Mouse (Mus musculus): ENCODE results near the gene Acr. TPM values are rescaled to one million over a fixed set of nuclear protein-coding genes. Genes with fewer than 3 reads are reported as not detected.

Acr gene
- polyA plus RNA-seq, 1 experiment = not detected

GRCm38 (mm10) chr15:89533843-89534207 is 34.3 kb upstream of the Acr start:
- Histone ChIP-seq H3K36me3 (ENCODE audit: control insufficient read depth, insufficient read depth, low read length, poor library complexity, severe bottlenecking) (no peaks in the 10 kb centered on the region), H3K4me3 (ENCODE audit: low read depth, low read length) (no peak overlapping the region), H3K4me1 (ENCODE audit: control insufficient read depth, insufficient read depth, low read length) (no peaks in the 10 kb centered on the region), H3K9ac (ENCODE audit: low read depth, poor library complexity, severe bottlenecking) (no peak overlapping the region), H3K27me3 (ENCODE audit: control insufficient read depth, insufficient read depth, low read length, poor library complexity, severe bottlenecking) (no peaks in the 10 kb centered on the region), H3K27ac (ENCODE audit: insufficient read depth, low read length) (no peak overlapping the region), H3K9me3 (replicated peaks; ENCODE audit: control insufficient read depth, insufficient read depth, low read length, poor library complexity, severe bottlenecking) (no peaks in the 10 kb centered on the region)
- TF ChIP-seq EP300 (IDR thresholded peaks at IDR 0.05; ENCODE audit: insufficient read depth, low read depth, low read length) = no peak
- no peak for TF ChIP-seq CTCF (IDR thresholded peaks at IDR 0.05; ENCODE audit: low read depth, low read length)
- TF ChIP-seq POLR2A (IDR thresholded peaks at IDR 0.05; ENCODE audit: insufficient read depth, low read length) = no peak

GRCm38 (mm10) chr15:89544171-89544570 is 24.0 kb upstream of the Acr start:
- TF ChIP-seq POLR2A (IDR thresholded peaks at IDR 0.05; ENCODE audit: insufficient read depth, low read length) (no peak), CTCF (IDR thresholded peaks at IDR 0.05; ENCODE audit: low read depth, low read length) (no peak), EP300 (IDR thresholded peaks at IDR 0.05; ENCODE audit: insufficient read depth, low read depth, low read length) (no peak)
- Histone ChIP-seq H3K27ac (ENCODE audit: insufficient read depth, low read length) (no peak overlapping the region), H3K27me3 (ENCODE audit: control insufficient read depth, insufficient read depth, low read length, poor library complexity, severe bottlenecking) (no peaks in the 10 kb centered on the region), H3K9ac (ENCODE audit: low read depth, poor library complexity, severe bottlenecking) (no peak overlapping the region), H3K4me3 (ENCODE audit: low read depth, low read length) (no peak overlapping the region), H3K9me3 (replicated peaks; ENCODE audit: control insufficient read depth, insufficient read depth, low read length, poor library complexity, severe bottlenecking) (peaks cover 14% of the 10 kb centered on the region), H3K36me3 (ENCODE audit: control insufficient read depth, insufficient read depth, low read length, poor library complexity, severe bottlenecking) (no peaks in the 10 kb centered on the region), H3K4me1 (ENCODE audit: control insufficient read depth, insufficient read depth, low read length) (no peaks in the 10 kb centered on the region)

GRCm38 (mm10) chr15:89547321-89547720 is 20.8 kb upstream of the Acr start:
- TF ChIP-seq CTCF (IDR thresholded peaks at IDR 0.05; ENCODE audit: low read depth, low read length) = no peak
- TF ChIP-seq POLR2A (IDR thresholded peaks at IDR 0.05; ENCODE audit: insufficient read depth, low read length) = no peak
- no peak for TF ChIP-seq EP300 (IDR thresholded peaks at IDR 0.05; ENCODE audit: insufficient read depth, low read depth, low read length)
- Histone ChIP-seq H3K4me1 (ENCODE audit: control insufficient read depth, insufficient read depth, low read length) (no peaks in the 10 kb centered on the region), H3K27ac (ENCODE audit: insufficient read depth, low read length) (no peak overlapping the region), H3K4me3 (ENCODE audit: low read depth, low read length) (peak overlapping the region; percentile 61; the same call in 1 of the 2 replicates), H3K9me3 (replicated peaks; ENCODE audit: control insufficient read depth, insufficient read depth, low read length, poor library complexity, severe bottlenecking) (peaks cover 11% of the 10 kb centered on the region; the same call in 1 of the 2 replicates), H3K27me3 (ENCODE audit: control insufficient read depth, insufficient read depth, low read length, poor library complexity, severe bottlenecking) (no peaks in the 10 kb centered on the region), H3K9ac (ENCODE audit: low read depth, poor library complexity, severe bottlenecking) (peak overlapping the region; percentile 64), H3K36me3 (ENCODE audit: control insufficient read depth, insufficient read depth, low read length, poor library complexity, severe bottlenecking) (no peaks in the 10 kb centered on the region)

GRCm38 (mm10) chr15:89547824-89548601 is 20.1 kb upstream of the Acr start:
- H3K4me1 ChIP-seq (ENCODE audit: control insufficient read depth, insufficient read depth, low read length) = no peaks in the 10 kb centered on the region
- peaks cover 11% of the 10 kb centered on the region; the same call in 1 of the 2 replicates for H3K9me3 ChIP-seq (replicated peaks; ENCODE audit: control insufficient read depth, insufficient read depth, low read length, poor library complexity, severe bottlenecking)
- no peak overlapping the region for H3K27ac ChIP-seq (ENCODE audit: insufficient read depth, low read length)
- no peaks in the 10 kb centered on the region for H3K36me3 ChIP-seq (ENCODE audit: control insufficient read depth, insufficient read depth, low read length, poor library complexity, severe bottlenecking)
- no peaks in the 10 kb centered on the region for H3K27me3 ChIP-seq (ENCODE audit: control insufficient read depth, insufficient read depth, low read length, poor library complexity, severe bottlenecking)
- peak; percentile 39 for TF ChIP-seq CTCF (IDR thresholded peaks at IDR 0.05; ENCODE audit: low read depth, low read length)
- TF ChIP-seq POLR2A (IDR thresholded peaks at IDR 0.05; ENCODE audit: insufficient read depth, low read length) = no peak
- H3K4me3 ChIP-seq (ENCODE audit: low read depth, low read length) = peak overlapping the region; percentile 65
- H3K9ac ChIP-seq (ENCODE audit: low read depth, poor library complexity, severe bottlenecking) = peak overlapping the region; percentile 64

- TF ChIP-seq POLR2A (IDR thresholded peaks at IDR 0.05; ENCODE audit: insufficient read depth, low read length) = no peak
- TF ChIP-seq EP300 (IDR thresholded peaks at IDR 0.05; ENCODE audit: insufficient read depth, low read depth, low read length) = no peak
- H3K27me3 ChIP-seq (ENCODE audit: control insufficient read depth, insufficient read depth, low read length, poor library complexity, severe bottlenecking) = no peaks in the 10 kb centered on the region
- H3K9ac ChIP-seq (ENCODE audit: low read depth, poor library complexity, severe bottlenecking) = peak overlapping the region; percentile 64; the same call in 1 of the 2 replicates
- no peak overlapping the region for H3K27ac ChIP-seq (ENCODE audit: insufficient read depth, low read length)
- H3K4me3 ChIP-seq (ENCODE audit: low read depth, low read length) = peak overlapping the region; percentile 65
- H3K36me3 ChIP-seq (ENCODE audit: control insufficient read depth, insufficient read depth, low read length, poor library complexity, severe bottlenecking) = no peaks in the 10 kb centered on the region
- peaks cover 4% of the 10 kb centered on the region; the same call in 1 of the 2 replicates for H3K9me3 ChIP-seq (replicated peaks; ENCODE audit: control insufficient read depth, insufficient read depth, low read length, poor library complexity, severe bottlenecking)
- H3K4me1 ChIP-seq (ENCODE audit: control insufficient read depth, insufficient read depth, low read length) = no peaks in the 10 kb centered on the region
Observed at GRCm38 (mm10) chr15:89548837-89549236, 19.3 kb upstream of the Acr start.

GRCm38 (mm10) chr15:89550506-89550905 is 17.6 kb upstream of the Acr start:
- no peak for TF ChIP-seq EP300 (IDR thresholded peaks at IDR 0.05; ENCODE audit: insufficient read depth, low read depth, low read length)
- no peak for TF ChIP-seq CTCF (IDR thresholded peaks at IDR 0.05; ENCODE audit: low read depth, low read length)
- TF ChIP-seq POLR2A (IDR thresholded peaks at IDR 0.05; ENCODE audit: insufficient read depth, low read length) = no peak
- H3K27me3 ChIP-seq (ENCODE audit: control insufficient read depth, insufficient read depth, low read length, poor library complexity, severe bottlenecking) = no peaks in the 10 kb centered on the region
- no peaks in the 10 kb centered on the region for H3K36me3 ChIP-seq (ENCODE audit: control insufficient read depth, insufficient read depth, low read length, poor library complexity, severe bottlenecking)
- no peak overlapping the region for H3K27ac ChIP-seq (ENCODE audit: insufficient read depth, low read length)
- H3K9me3 ChIP-seq (replicated peaks; ENCODE audit: control insufficient read depth, insufficient read depth, low read length, poor library complexity, severe bottlenecking) = no peaks in the 10 kb centered on the region
- no peak overlapping the region for H3K4me3 ChIP-seq (ENCODE audit: low read depth, low read length)
- no peak overlapping the region for H3K9ac ChIP-seq (ENCODE audit: low read depth, poor library complexity, severe bottlenecking)
- H3K4me1 ChIP-seq (ENCODE audit: control insufficient read depth, insufficient read depth, low read length) = no peaks in the 10 kb centered on the region
